In genomic region chr9:69272884-69273283, GRCm38 (mm10) we compare ENCODE assay signal across 11 mouse cellular contexts.
DNase-seq lines count a peak whose midpoint lies in the region; ATAC-seq and TF ChIP-seq lines count a peak whose summit lies in the region.
"Had no signal": no experiment of that assay in that cellular context is flagged by ENCODE, and none has a peak within 500 bp of the region (broad histone marks: within the 10 kb centered on the region; RNA-seq: fewer than 3 reads in every experiment).

No protein-coding gene starts in this region.

- no peak overlapping the region for H3K9ac ChIP-seq in kidney, embryonic 16.5 days (replicated peaks; ENCODE audit: low read length)
- no peak overlapping the region for H3K9ac ChIP-seq in neural tube, embryonic 14.5 days (replicated peaks; ENCODE audit: low read depth, low read length)
- H3K9ac ChIP-seq: limb, embryonic 12.5 days; lung, embryonic 14.5 days had no signal

- no peak for TF ChIP-seq CTCF in kidney, adult 2 months (conservative IDR thresholded peaks at IDR 0.05; ENCODE audit: insufficient read depth, insufficient read length, low read depth, low read length)

- H3K36me3 ChIP-seq in kidney, adult 2 months (ENCODE audit: control insufficient read depth, insufficient read depth, low read length) = no peaks in the 10 kb centered on the region
- H3K36me3 ChIP-seq in kidney, embryonic 16.5 days (ENCODE audit: insufficient read depth, low read length) = no peaks in the 10 kb centered on the region
- no peaks in the 10 kb centered on the region for H3K36me3 ChIP-seq in neural tube, embryonic 14.5 days (ENCODE audit: control insufficient read depth, insufficient read depth, low read length)
- H3K36me3 ChIP-seq: limb, embryonic 12.5 days had no signal

- H3K27ac ChIP-seq in kidney, adult 2 months (ENCODE audit: insufficient read depth, low read depth, low read length) = no peak overlapping the region
- H3K27ac ChIP-seq in kidney, embryonic 16.5 days (ENCODE audit: low read length) = no peak overlapping the region
- H3K27ac ChIP-seq in neural tube, embryonic 14.5 days (ENCODE audit: low read depth, low read length) = no peak overlapping the region
- H3K27ac ChIP-seq: limb, embryonic 12.5 days had no signal

- WGBS in kidney, adult 2 months = 43% methylated on average over 9 of the region's 9 CpGs
- WGBS in kidney, embryonic 16.5 days = 64% methylated on average over 9 of the region's 9 CpGs
- 32% methylated on average over 9 of the region's 9 CpGs for WGBS in neural tube, embryonic 14.5 days

- H3K27me3 ChIP-seq in kidney, adult 2 months (replicated peaks; ENCODE audit: control insufficient read depth, insufficient read depth, low read length) = no peaks in the 10 kb centered on the region
- no peaks in the 10 kb centered on the region for H3K27me3 ChIP-seq in kidney, embryonic 16.5 days (ENCODE audit: insufficient read depth, low read length)
- H3K27me3 ChIP-seq in neural tube, embryonic 14.5 days (ENCODE audit: control insufficient read depth, insufficient read depth, low read length) = no peaks in the 10 kb centered on the region

- no peak overlapping the region for H3K4me2 ChIP-seq in kidney, embryonic 16.5 days (replicated peaks; ENCODE audit: low read depth, low read length)
- no peak overlapping the region for H3K4me2 ChIP-seq in neural tube, embryonic 14.5 days (ENCODE audit: low read depth, low read length)
- H3K4me2 ChIP-seq: limb, embryonic 12.5 days; lung, embryonic 14.5 days had no signal

- H3K4me3 ChIP-seq in kidney, adult 2 months (ENCODE audit: insufficient read depth, low read depth, low read length) = no peak overlapping the region
- H3K4me3 ChIP-seq in kidney, embryonic 16.5 days (ENCODE audit: low read length) = no peak overlapping the region
- H3K4me3 ChIP-seq in neural tube, embryonic 14.5 days (ENCODE audit: low read depth, low read length) = no peak overlapping the region
- H3K4me3 ChIP-seq: limb, embryonic 12.5 days had no signal

- no peaks in the 10 kb centered on the region for H3K9me3 ChIP-seq in kidney, embryonic 16.5 days (ENCODE audit: low read length)
- H3K9me3 ChIP-seq in neural tube, embryonic 14.5 days (ENCODE audit: control insufficient read depth, low read length) = no peaks in the 10 kb centered on the region
- H3K9me3 ChIP-seq: limb, embryonic 12.5 days had no signal

- DNase-seq in heart, adult 11 months = peak; percentile 88
- no peak for DNase-seq in heart, adult 9 months (ENCODE audit: low spot score in 2 of 2)
- peak; percentile 86 for DNase-seq in kidney, adult 2 months
- peak; percentile 22 for DNase-seq in right cerebral cortex, postnatal 4 days
- DNase-seq in right cerebral cortex, postnatal 36 days (ENCODE audit: low spot score in 2 of 2) = no peak
- no peak for DNase-seq in thymus, adult 18-20 months
- DNase-seq: lung, embryonic 14.5 days; thymus, postnatal 4 days had no signal

- no peaks in the 10 kb centered on the region; the same call in 1 of the 2 replicates for H3K4me1 ChIP-seq in kidney, adult 2 months (ENCODE audit: control insufficient read depth, insufficient read depth, low read length)
- no peaks in the 10 kb centered on the region for H3K4me1 ChIP-seq in kidney, embryonic 16.5 days (ENCODE audit: insufficient read depth, low read length)
- no peaks in the 10 kb centered on the region for H3K4me1 ChIP-seq in neural tube, embryonic 14.5 days (ENCODE audit: control insufficient read depth, insufficient read depth, low read length)

- no peak for TF ChIP-seq POLR2A in kidney, adult 2 months (IDR thresholded peaks at IDR 0.05; ENCODE audit: low read depth, low read length)

- ATAC-seq in kidney, embryonic 16.5 days (ENCODE audit: low FRiP score, low TSS enrichment) = no peak
- ATAC-seq in neural tube, embryonic 14.5 days (ENCODE audit: low read depth) = peak; percentile 38; the same call in 1 of the 2 replicates

Comparison
In these comparisons a context has a peak if more than half of its experiments do, and no peak if none do; other contexts are left out.
1. DNase-seq: peak in heart, adult 11 months (single experiment), kidney, adult 2 months (single experiment) and right cerebral cortex, postnatal 4 days (single experiment); none in heart, adult 9 months (0 of 2), right cerebral cortex, postnatal 36 days (0 of 2) and thymus, adult 18-20 months (0 of 2).